Mouse (Mus musculus) heart, postnatal 10 days (tissue): Measurements from ENCODE around the gene Gpr137. TPM values are rescaled to one million over a fixed set of nuclear protein-coding genes. Genes with fewer than 3 reads are reported as not detected.

Source experiments
- DNase-seq, 2 experiments: peaks; one replicate each; pipeline ENCODE4 v3.0.0; 2021
- intact Hi-C: fragments of 180-260 bp; cut with DNase I; formaldehyde crosslinking; loops from one replicate; pipeline ENCODE4 v1.15.1; 2025
- total RNA-seq, 2 experiments: library from RNA; stranded (reverse); gene quantifications; 2 replicates each; pipeline ENCODE4 v1.2.3; 2021

Gpr137 gene
- total RNA-seq, 2 experiments from 2014 or later, result 28.8 to 32.4 TPM

- intact Hi-C loops, result loop anchor here (1.0 to 5.0 kb wide), 2 partner anchors 22 to 32 kb away; partner anchors contain the start of genes Bad and Gpr137
- DNase-seq, result peak; percentile 84 to 87
Measured at GRCm38 (mm10) chr19:6974211-6975205, 32.2 kb upstream of the Gpr137 start, which contains the start of gene Ppp1r14b. Gene Ppp1r14b, plus strand, starts transcription at chr19:6974968.

GRCm38 (mm10) chr19:6973581-6974190 lies 31.4 kb upstream of the Gpr137 start:
- no peak for DNase-seq
- intact Hi-C loops, result loop anchor here (1.0 kb wide), 1 partner anchor 21 kb away; no protein-coding TSS in a partner anchor

- intact Hi-C loops, result no loop called here
- DNase-seq, result no peak
Measured at GRCm38 (mm10) chr19:6972247-6972917, 30.1 kb upstream of the Gpr137 start.

- no peak for DNase-seq
- intact Hi-C loops, result no loop called here
Measured at GRCm38 (mm10) chr19:6971644-6972043, 29.4 kb upstream of the Gpr137 start.

GRCm38 (mm10) chr19:6970460-6971085 lies 28.3 kb upstream of the Gpr137 start:
- intact Hi-C loops, result no loop called here
- no peak for DNase-seq

- DNase-seq, result peak; percentile 76 to 79
- intact Hi-C loops, result loop anchor here (2.0 kb wide), 2 partner anchors 17 to 45 kb away; partner anchors contain the start of gene Catsperz
Measured at GRCm38 (mm10) chr19:6969665-6970381, 27.5 kb upstream of the Gpr137 start.

GRCm38 (mm10) chr19:6969291-6969664 lies 27.0 kb upstream of the Gpr137 start:
- DNase-seq, result no peak
- intact Hi-C loops, result loop anchor here (2.0 kb wide), 2 partner anchors 16 to 44 kb away; partner anchors contain the start of gene Catsperz

GRCm38 (mm10) chr19:6968491-6969271 lies 26.4 kb upstream of the Gpr137 start:
- intact Hi-C loops, result loop anchor here (2.0 kb wide), 2 partner anchors 16 to 44 kb away; partner anchors contain the start of gene Catsperz
- DNase-seq, result no peak

- intact Hi-C loops, result no loop called here
- no peak for DNase-seq
Measured at GRCm38 (mm10) chr19:6956461-6956860, 14.2 kb upstream of the Gpr137 start.

GRCm38 (mm10) chr19:6955424-6955823 lies 13.1 kb upstream of the Gpr137 start:
- DNase-seq, result peak; percentile 69 to 76
- intact Hi-C loops, result no loop called here

- DNase-seq, result peak; percentile 57 to 62
- intact Hi-C loops, result no loop called here
Measured at GRCm38 (mm10) chr19:6954046-6954445, 11.8 kb upstream of the Gpr137 start.

- intact Hi-C loops, result loop anchor here (1.0 to 2.0 kb wide), 2 partner anchors 16 to 22 kb away; partner anchors contain the start of gene Ppp1r14b
Measured at GRCm38 (mm10) chr19:6952712-6953037, 10.4 kb upstream of the Gpr137 start.

GRCm38 (mm10) chr19:6951994-6952711 lies 9.9 kb upstream of the Gpr137 start:
- intact Hi-C loops, result loop anchor here (1.0 to 2.0 kb wide), 3 partner anchors 10 to 22 kb away; partner anchors contain the start of genes Gpr137 and Ppp1r14b
- DNase-seq, result peak; percentile 92 to 93

More at GRCm38 (mm10) chr19:6952712-6953037, 10.4 kb upstream of the Gpr137 start:
- DNase-seq, result peak; percentile 47 to 62

GRCm38 (mm10) chr19:6951381-6951968 lies 9.2 kb upstream of the Gpr137 start:
- intact Hi-C loops, result loop anchor here (1.0 kb wide), 1 partner anchor 9 kb away; the partner anchor contains the start of gene Gpr137
- DNase-seq, result peak; percentile 98

- DNase-seq, result peak; percentile 68 to 74
- intact Hi-C loops, result loop anchor here (1.0 kb wide), 1 partner anchor 8 kb away; the partner anchor contains the start of gene Gpr137
Measured at GRCm38 (mm10) chr19:6950613-6951153, 8.4 kb upstream of the Gpr137 start.

GRCm38 (mm10) chr19:6949951-6950350 lies 7.7 kb upstream of the Gpr137 start:
- no peak for DNase-seq
- intact Hi-C loops, result no loop called here

- intact Hi-C loops, result no loop called here
- no peak for DNase-seq
Measured at GRCm38 (mm10) chr19:6949532-6949931, 7.3 kb upstream of the Gpr137 start.
